Mouse (Mus musculus): ENCODE results near the gene Rag2. TPM values are rescaled to one million over a fixed set of nuclear protein-coding genes. Genes with fewer than 3 reads are reported as not detected.

The Rag2 gene
- polyA plus RNA-seq, 1 experiment from 2014 or later: not detected

- Histone ChIP-seq H3K9ac (replicated peaks; ENCODE audit: low read length) (no peak overlapping the region), H3K27me3 (ENCODE audit: control insufficient read depth, insufficient read depth, low read length) (no peaks in the 10 kb centered on the region), H3K4me2 (ENCODE audit: low read length) (no peak overlapping the region), H3K36me3 (ENCODE audit: control insufficient read depth, insufficient read depth, low read length) (no peaks in the 10 kb centered on the region), H3K27ac (replicated peaks; ENCODE audit: low read depth, low read length) (0 out of 2 replicates have a peak overlapping the region, but pooled peaks have one; percentile 37), H3K4me1 (ENCODE audit: control insufficient read depth, insufficient read depth, low read length) (no peaks in the 10 kb centered on the region), H3K9me3 (ENCODE audit: control insufficient read depth, low read length) (no peaks in the 10 kb centered on the region), H3K4me3 (replicated peaks; ENCODE audit: low read depth, low read length) (no peak overlapping the region)
- peak; percentile 89 for DNase-seq
- ATAC-seq (ENCODE audit: low FRiP score, low TSS enrichment): peak; percentile 80
- WGBS: 21% methylated on average over 9 of the region's 9 CpGs
Observed at GRCm38 (mm10) chr2:101665058-101665702, 40.7 kb downstream of the Rag2 start.

- 0 out of 2 replicates have a peak overlapping the region, but pooled peaks have one; percentile 37 for H3K27ac ChIP-seq (replicated peaks; ENCODE audit: low read depth, low read length)
- WGBS: 87% methylated on average over 3 of the region's 3 CpGs
- H3K36me3 ChIP-seq (ENCODE audit: control insufficient read depth, insufficient read depth, low read length): no peaks in the 10 kb centered on the region
Observed at GRCm38 (mm10) chr2:101665703-101666092, 41.2 kb downstream of the Rag2 start.

GRCm38 (mm10) chr2:101668751-101669150 lies 44.2 kb downstream of the Rag2 start:
- no peak for ATAC-seq (ENCODE audit: low FRiP score, low TSS enrichment)
- Histone ChIP-seq H3K27ac (replicated peaks; ENCODE audit: low read depth, low read length) (no peak overlapping the region), H3K36me3 (ENCODE audit: control insufficient read depth, insufficient read depth, low read length) (no peaks in the 10 kb centered on the region), H3K4me1 (ENCODE audit: control insufficient read depth, insufficient read depth, low read length) (no peaks in the 10 kb centered on the region), H3K4me2 (ENCODE audit: low read length) (no peak overlapping the region), H3K9ac (replicated peaks; ENCODE audit: low read length) (no peak overlapping the region), H3K4me3 (replicated peaks; ENCODE audit: low read depth, low read length) (no peak overlapping the region), H3K27me3 (ENCODE audit: control insufficient read depth, insufficient read depth, low read length) (no peaks in the 10 kb centered on the region), H3K9me3 (ENCODE audit: control insufficient read depth, low read length) (no peaks in the 10 kb centered on the region)
- 100% methylated on average over 3 of the region's 3 CpGs for WGBS
- DNase-seq: no peak

More at GRCm38 (mm10) chr2:101665703-101666092, 41.2 kb downstream of the Rag2 start:
- H3K27me3 ChIP-seq (ENCODE audit: control insufficient read depth, insufficient read depth, low read length): no peaks in the 10 kb centered on the region
- H3K9me3 ChIP-seq (ENCODE audit: control insufficient read depth, low read length): no peaks in the 10 kb centered on the region
- DNase-seq (no peak), ATAC-seq (ENCODE audit: low FRiP score, low TSS enrichment) (peak; percentile 34; the same call in 1 of the 2 replicates)
- no peak overlapping the region for H3K4me3 ChIP-seq (replicated peaks; ENCODE audit: low read depth, low read length)
- no peak overlapping the region for H3K9ac ChIP-seq (replicated peaks; ENCODE audit: low read length)
- no peak overlapping the region for H3K4me2 ChIP-seq (ENCODE audit: low read length)
- no peaks in the 10 kb centered on the region for H3K4me1 ChIP-seq (ENCODE audit: control insufficient read depth, insufficient read depth, low read length)

GRCm38 (mm10) chr2:101673547-101673946 lies 49.0 kb downstream of the Rag2 start:
- Histone ChIP-seq H3K9ac (replicated peaks; ENCODE audit: low read length) (no peak overlapping the region), H3K36me3 (ENCODE audit: control insufficient read depth, insufficient read depth, low read length) (no peaks in the 10 kb centered on the region), H3K4me2 (ENCODE audit: low read length) (no peak overlapping the region), H3K27me3 (ENCODE audit: control insufficient read depth, insufficient read depth, low read length) (no peaks in the 10 kb centered on the region), H3K9me3 (ENCODE audit: control insufficient read depth, low read length) (no peaks in the 10 kb centered on the region), H3K27ac (replicated peaks; ENCODE audit: low read depth, low read length) (no peak overlapping the region), H3K4me1 (ENCODE audit: control insufficient read depth, insufficient read depth, low read length) (no peaks in the 10 kb centered on the region), H3K4me3 (replicated peaks; ENCODE audit: low read depth, low read length) (no peak overlapping the region)
- DNase-seq (no peak), ATAC-seq (ENCODE audit: low FRiP score, low TSS enrichment) (no peak)
- 83% methylated on average over 3 of the region's 3 CpGs for WGBS

GRCm38 (mm10) chr2:101678236-101679021 lies 53.9 kb downstream of the Rag2 start, which contains the start of gene Traf6:
TSS of gene Traf6 (plus strand) at chr2:101678429.
- H3K36me3 ChIP-seq (ENCODE audit: control insufficient read depth, insufficient read depth, low read length): no peaks in the 10 kb centered on the region
- peak within 1 kb of the TSS; percentile 74 for H3K27ac ChIP-seq (replicated peaks; ENCODE audit: low read depth, low read length)
- ATAC-seq (ENCODE audit: low FRiP score, low TSS enrichment) (peak; percentile 94), DNase-seq (peak; percentile 91)
- 1% methylated on average over 68 of the region's 68 CpGs for WGBS
- peak within 1 kb of the TSS; percentile 91 for H3K9ac ChIP-seq (replicated peaks; ENCODE audit: low read length)
- no peaks in the 10 kb centered on the region for H3K9me3 ChIP-seq (ENCODE audit: control insufficient read depth, low read length)
- H3K4me1 ChIP-seq (ENCODE audit: control insufficient read depth, insufficient read depth, low read length): peaks cover 10% of the 10 kb centered on the region
- peak within 1 kb of the TSS; percentile 92 for H3K4me3 ChIP-seq (replicated peaks; ENCODE audit: low read depth, low read length)
- peak within 1 kb of the TSS; percentile 77 for H3K4me2 ChIP-seq (ENCODE audit: low read length)
- H3K27me3 ChIP-seq (ENCODE audit: control insufficient read depth, insufficient read depth, low read length): no peaks in the 10 kb centered on the region

GRCm38 (mm10) chr2:101679164-101679784 lies 54.8 kb downstream of the Rag2 start:
- H3K9me3 ChIP-seq (ENCODE audit: control insufficient read depth, low read length): no peaks in the 10 kb centered on the region
- H3K4me2 ChIP-seq (ENCODE audit: low read length): peak overlapping the region; percentile 77
- H3K9ac ChIP-seq (replicated peaks; ENCODE audit: low read length): peak overlapping the region; percentile 91
- H3K27me3 ChIP-seq (ENCODE audit: control insufficient read depth, insufficient read depth, low read length): no peaks in the 10 kb centered on the region
- peak overlapping the region; percentile 92 for H3K4me3 ChIP-seq (replicated peaks; ENCODE audit: low read depth, low read length)
- under 1% methylated on average over 15 of the region's 15 CpGs for WGBS
- H3K4me1 ChIP-seq (ENCODE audit: control insufficient read depth, insufficient read depth, low read length): peaks cover 10% of the 10 kb centered on the region
- ATAC-seq (ENCODE audit: low FRiP score, low TSS enrichment) (no peak), DNase-seq (peak; percentile 53)
- no peak overlapping the region for H3K27ac ChIP-seq (replicated peaks; ENCODE audit: low read depth, low read length)
- H3K36me3 ChIP-seq (ENCODE audit: control insufficient read depth, insufficient read depth, low read length): no peaks in the 10 kb centered on the region

Other genes starting within 250 kb of the Rag2 start
- 0.19 and 0.20 TPM in 2 replicates for gene Rag1, start 24.8 kb downstream of the Rag2 start, polyA plus RNA-seq (2014; fragmentation: Nextera tagmentation; extraction: Ambion mirVana)
- 46.0 and 49.4 TPM in 2 replicates for gene B230118H07Rik, start 24.8 kb downstream of the Rag2 start, polyA plus RNA-seq (2014; fragmentation: Nextera tagmentation; extraction: Ambion mirVana)
- 6.6 and 11.5 TPM in 2 replicates for gene Traf6, start 53.7 kb downstream of the Rag2 start, polyA plus RNA-seq (2014; fragmentation: Nextera tagmentation; extraction: Ambion mirVana)

Data from midbrain, embryonic 14.5 days (tissue).